Mouse (Mus musculus): Measurements from ENCODE around the gene Hist1h2ad.
"Not testable (repeated sequence)": the region's sequence is repeated elsewhere in the genome, so short reads cannot be mapped to it uniquely, and the experiment has no call there.

Gene Hist1h2ad

DNA sequence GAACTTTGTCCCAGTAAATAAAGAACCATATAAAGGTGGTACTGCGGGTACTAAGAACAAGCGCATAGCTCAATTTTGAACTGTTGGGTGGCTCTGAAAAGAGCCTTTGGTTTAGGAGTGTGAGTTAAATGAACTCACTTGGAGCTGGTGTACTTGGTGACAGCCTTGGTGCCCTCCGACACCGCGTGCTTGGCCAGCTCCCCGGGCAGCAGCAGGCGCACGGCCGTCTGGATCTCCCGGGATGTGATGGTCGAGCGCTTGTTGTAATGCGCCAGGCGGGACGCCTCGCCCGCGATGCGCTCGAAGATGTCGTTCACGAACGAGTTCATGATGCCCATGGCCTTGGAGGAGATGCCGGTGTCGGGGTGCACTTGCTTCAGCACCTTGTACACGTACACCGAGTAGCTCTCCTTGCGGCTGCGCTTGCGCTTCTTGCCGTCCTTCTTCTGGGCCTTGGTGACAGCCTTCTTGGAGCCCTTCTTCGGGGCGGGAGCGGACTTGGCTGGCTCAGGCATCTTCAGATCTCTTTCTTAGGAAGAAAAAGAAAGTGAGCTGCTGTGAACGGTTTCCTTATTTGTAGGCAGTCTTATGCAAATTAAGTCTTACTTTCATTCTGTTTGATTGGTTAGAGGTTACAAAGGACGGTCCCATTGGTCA, 11.4 kb downstream of the Hist1h2ad start:
- peak; percentile 92 for DNase-seq

DNA sequence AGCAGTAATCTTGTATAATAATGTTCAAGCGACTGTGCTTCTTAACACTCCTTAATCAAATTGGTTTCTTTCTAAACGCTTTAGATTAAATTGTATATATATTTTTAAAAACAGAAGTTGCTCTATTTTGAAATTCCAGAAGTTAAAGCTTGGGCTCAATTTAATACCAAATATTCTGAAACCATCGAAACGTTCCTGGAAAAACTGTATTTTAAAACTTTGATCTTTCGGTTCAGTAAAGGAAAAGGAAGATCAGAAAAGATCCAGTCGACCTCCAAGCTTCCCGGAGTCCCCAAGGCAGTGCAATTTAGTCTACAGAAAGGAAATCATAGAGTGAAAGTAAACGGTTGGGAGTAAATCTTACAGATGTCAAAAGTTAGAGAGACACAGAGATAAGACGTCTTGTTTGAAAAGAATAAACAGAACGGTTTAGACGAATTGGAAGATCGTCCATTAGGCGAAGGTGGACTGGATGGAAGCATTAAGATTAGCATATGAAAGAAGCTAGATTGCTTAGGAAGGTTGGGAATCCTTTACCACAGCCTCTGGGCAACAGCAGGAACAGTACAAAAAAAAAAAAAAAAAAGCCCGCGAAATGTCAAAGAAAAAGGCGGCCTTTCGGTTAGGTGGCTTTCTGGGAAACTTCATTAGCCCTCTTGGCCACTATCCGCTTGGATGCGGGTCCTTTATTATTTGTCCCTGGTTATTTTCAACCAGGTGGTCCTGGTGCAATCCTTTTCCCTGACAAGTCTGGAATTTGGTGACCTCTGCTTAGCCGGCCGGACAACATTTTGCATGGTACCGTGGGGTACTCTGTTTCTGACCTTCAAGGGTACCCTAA, 12.1 kb downstream of the Hist1h2ad start:
- peak; percentile 60 for DNase-seq

DNA sequence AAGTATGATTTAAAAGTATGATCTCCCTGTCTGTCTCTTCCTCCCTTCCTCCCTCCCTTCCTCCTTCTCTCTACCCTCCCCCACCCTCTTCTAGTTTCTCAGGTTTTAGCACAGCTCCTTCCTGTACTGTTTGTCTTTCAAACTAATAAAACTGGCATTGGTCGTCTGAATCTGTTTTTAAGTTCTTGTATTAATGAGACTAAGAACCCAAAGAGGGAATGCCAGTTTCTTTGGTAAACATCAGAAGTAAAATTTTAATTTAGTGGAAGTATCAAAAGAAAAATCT, 12.7 kb downstream of the Hist1h2ad start:
- peak; percentile 47 for DNase-seq

- no peak for DNase-seq
These were observed 17.0 kb downstream of the Hist1h2ad start for GRCm38 (mm10) chr13:23591206-23591605.

DNA sequence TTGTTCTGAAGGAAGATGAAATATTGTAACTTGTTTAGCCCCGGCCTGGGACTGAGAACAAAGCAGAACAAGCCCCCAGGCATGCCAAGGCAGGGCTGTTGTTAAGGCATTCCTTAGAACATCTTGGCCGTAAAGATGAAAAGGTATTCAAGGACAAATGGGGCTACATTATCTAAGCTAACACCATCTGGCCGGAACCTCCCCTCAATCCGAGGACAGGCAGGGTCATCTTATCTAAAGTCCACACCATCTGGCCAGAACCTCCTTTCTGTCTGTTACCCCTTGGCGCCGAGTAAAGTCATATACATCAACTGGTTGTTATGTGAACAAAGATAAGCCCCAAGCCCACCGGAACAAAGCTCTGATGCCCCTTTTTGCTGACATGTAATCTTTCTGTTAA, 17.7 kb downstream of the Hist1h2ad start:
- not testable (repeated sequence) for DNase-seq

DNA sequence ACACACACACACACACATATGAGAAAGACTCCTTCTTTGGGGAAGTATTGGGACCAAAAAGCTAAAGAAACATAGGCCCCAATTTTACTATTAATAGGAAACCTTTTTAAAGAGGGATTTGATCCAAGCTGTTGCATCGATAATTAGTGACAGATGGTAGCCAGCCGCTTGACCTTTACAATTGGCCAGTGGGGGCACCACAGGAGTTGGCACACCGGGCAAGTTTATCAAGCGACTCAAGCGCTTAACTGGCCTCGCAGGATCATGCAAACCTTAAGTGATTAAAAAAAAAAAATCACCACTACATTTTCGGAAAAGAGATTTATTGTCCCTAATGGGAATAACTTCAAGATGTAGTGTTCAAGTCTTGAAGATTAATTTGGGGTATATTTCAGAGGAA, 18.4 kb downstream of the Hist1h2ad start:
- no peak for DNase-seq

DNA sequence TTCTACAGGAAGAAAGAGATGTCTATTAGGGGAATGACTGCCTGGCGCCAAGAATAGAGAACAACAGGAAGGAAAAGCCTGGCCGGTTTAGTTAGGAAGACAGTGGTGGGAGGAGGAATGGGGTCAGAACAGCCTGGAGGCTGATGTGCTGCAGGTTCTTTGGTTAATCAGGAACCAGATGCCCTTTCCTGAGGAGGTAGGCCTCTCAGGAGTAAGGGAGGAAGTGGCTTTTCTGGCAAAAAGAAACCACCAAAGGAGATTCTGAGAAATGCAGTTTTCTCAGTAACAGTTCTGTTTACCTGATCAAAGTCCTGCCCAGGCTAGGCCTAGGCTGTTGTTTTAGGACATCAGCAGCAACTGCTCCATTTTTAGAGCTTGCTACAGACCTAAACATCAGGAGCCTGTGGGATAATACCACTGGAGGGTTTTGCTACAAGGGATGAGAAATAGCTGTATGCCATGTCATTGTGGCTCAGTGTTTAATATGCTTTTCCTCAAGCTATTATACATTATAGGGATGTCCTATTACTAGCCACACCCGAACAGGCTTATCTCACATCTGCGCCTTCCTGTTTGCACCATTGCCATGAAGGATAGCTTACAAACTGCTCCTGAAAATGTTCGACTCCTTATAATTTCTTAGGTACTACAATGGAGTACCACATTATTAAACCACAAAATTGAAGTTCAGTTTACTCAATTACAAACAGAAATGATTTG, 19.0 kb downstream of the Hist1h2ad start:
- no peak for DNase-seq

- no peak for DNase-seq
These were observed 21.0 kb downstream of the Hist1h2ad start for GRCm38 (mm10) chr13:23595185-23595584.

- no peak for DNase-seq
These were observed 21.6 kb downstream of the Hist1h2ad start for GRCm38 (mm10) chr13:23595622-23596372.

DNA sequence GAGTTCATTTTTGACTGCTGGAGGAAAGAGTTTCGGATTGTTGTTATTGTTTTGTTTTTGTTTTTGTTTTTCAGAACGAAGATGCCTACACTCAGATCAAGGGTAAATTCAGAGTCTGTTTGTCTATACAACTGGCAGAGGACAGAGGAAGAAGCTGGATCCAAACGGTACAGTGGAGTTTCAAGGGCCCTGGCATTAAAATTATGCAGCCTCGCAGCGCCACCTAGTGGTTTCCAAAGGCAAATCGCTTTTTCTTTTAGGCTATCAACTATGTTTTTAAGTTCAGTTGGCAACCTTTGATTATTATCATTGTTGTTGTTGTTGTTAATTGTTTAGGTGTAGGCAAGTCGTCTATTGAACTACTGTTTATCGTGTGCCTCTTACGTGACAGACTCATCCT, 23.8 kb downstream of the Hist1h2ad start:
- DNase-seq: peak; percentile 83

- no peak for DNase-seq
These were observed 29.1 kb downstream of the Hist1h2ad start for GRCm38 (mm10) chr13:23603182-23603699.

DNA sequence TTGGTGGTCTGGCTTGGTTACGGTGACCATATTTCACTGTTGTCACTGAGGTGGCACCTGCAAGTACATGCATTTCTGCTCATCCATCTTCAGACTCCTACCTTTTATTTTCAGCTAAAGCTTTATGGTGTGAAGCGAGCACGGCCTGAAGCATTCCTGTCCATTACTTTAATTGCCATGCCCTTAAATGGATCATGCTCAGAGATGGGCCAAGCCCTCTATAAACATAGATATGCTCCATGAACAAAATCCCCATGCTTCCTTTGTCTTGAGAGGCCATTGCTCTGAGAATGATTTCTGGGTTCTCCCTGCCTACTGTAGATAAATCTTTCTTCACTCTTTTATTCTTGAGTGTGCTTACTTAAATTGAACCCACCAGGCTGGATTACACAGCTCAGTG, 30.3 kb downstream of the Hist1h2ad start:
- no peak for DNase-seq

GRCm38 (mm10) chr13:23605052-23605451, 30.9 kb downstream of the Hist1h2ad start:
- DNase-seq: no peak

DNA sequence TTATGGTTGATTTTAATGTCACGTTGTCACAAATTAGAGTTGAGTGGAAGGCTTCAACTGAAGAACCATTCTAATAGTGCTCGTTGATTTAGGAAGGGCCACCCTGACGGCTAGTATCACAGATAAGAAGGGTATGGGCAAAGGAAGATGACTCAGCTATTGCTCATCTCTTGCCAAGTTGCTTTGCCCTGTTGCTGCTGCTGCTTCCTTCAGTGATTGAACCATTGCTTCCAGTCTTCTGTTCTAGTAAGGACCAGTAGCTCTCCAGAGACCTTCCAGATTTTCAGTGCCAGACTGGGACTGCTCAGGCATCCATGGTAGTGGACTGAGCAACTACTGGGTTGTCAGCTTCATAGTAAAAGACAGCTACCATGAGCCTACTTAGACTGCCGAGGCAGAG, 35.0 kb downstream of the Hist1h2ad start:
- no peak for DNase-seq

DNA sequence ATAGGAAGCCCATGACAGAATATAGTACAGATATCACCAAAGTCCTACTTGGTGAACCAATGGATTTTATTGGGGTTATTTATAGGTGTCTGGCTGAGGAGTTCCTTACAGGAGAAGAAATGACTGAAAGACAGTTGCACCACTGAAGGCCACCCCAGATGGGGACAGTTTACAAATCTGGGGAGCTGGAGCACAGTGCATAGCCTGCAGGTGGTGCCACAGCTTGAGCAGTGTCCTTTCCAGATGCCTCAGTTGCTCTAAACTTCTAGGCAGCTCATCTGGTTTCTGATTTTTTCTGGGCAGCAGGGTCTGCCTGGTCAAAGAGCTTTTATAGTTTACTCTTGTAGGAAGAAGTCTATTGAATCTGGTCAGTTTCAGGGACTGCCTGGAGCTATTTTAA, 35.7 kb downstream of the Hist1h2ad start:
- DNase-seq: no peak

DNA sequence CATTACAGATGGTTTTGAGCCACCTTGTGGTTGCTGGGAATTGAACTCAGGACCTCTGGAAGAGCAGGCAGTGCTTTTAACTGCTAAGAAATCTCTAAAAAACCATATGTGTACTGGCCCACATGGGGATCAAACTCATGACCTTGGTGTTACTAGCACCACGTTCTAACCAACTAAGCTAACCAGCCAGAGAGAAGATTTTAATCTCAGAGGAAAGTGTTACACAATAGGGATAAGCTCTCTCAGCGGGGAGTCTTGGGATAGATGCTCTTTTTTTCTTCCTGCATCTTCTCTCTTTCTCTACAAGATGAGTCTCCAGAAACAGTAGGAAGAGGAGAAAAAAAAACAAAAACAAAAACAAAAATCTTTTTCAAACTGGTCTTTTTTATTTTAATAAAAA, 36.2 kb downstream of the Hist1h2ad start:
- no peak for DNase-seq

- DNase-seq: no peak
These were observed 37.5 kb downstream of the Hist1h2ad start for GRCm38 (mm10) chr13:23611638-23612037.

DNA sequence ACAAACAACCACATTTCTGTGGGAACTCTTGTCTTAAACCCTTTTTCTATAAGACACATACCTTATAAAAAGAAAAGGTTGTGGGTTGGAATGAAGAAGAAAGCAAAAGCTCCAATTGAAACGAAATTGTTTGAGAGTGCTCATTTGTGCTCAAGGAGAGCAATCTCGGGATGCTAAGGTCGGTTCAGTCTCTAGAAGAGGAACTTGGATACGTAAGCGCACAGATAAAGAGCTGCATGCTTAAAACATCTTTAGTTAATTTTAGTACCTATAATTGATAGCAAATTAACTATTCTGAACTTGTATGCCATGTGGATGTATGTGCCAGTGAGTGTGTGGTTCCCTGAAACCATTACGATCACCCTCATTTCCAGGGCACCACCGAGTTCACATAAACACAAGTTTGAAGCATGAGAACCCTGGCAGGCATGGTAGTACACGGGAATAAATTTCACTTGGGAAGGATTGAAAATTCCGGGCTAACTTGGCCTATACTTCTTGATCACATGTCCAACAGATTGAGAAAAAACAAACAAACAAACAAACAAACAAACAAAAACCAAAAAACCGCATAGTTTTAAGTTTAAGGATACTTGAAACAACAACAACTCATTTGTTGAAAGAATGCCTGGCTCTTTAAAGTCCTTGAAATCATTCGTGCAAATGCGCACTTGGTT, 46.0 kb downstream of the Hist1h2ad start:
- DNase-seq: peak; percentile 7

DNA sequence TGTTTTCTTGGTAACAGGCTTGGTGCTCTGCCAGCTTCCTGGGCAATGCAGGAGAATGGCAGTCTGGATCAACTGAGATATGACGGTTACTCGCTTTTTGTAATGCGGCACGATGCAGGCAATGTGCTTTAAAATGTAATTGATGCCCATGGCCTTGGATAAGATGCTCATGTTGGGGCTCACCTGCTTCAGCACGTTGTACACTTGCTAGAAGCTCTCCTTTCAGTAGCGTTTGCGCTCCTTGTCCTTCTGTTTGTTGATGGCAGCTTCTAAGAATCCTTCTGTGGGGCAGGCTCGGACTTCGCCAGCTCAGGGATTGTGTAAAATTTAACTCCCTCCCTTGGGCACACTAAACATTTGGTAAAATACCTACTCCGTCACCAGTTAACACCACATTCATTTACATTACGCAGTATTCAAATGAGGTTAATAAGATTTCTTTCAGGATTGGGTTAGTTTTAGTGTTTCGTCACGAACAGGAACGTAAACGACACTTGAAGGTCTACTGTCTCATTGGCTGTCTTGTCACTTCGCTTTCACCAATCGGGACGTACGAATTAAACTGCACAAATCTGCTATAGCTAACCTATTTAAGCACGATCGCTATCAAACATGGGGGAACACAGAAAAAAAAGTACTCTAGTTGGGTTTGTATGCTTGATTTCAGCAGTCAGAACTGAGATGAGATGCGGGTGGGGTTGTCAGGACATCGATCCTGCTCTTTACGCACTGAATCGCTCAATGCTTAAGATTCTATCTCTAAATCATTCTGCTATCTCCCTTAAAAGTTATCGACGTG, 46.8 kb downstream of the Hist1h2ad start, which contains the start of gene Hist1h2be:
Gene Hist1h2be, minus strand, starts transcription at position 392 of the 799 bp plus-strand sequence.
- DNase-seq: peak; percentile 90

DNA sequence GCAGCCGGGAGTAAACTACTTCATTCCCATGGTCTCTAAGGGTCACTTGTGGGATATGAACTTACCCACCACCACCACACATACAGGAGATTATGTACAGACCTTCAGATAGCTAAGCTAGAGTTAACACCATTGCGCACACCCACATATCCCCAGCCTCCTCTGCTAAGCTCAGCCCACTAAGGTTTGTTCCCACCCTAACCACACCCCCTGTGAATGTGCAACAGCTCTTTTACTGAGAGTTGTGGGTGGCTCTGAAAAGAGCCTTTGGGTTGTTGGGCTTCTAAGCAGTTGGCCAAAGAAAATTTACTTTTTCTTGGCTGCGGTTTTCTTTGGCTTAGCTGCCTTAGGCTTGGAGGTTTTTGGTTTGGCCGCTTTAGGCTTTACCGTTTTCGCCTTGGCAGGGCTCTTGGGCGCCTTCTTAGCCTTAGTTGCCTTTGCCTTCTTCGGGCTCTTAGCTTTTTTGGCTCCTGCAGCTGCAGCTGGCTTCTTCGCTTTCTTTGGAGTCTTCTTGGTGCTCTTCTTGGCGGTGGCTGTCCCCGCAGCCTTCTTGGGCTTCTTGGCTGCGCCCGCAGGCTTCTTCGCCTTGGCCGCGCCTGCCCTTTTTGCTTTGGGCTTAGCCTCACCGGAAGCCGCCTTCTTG, 47.5 kb downstream of the Hist1h2ad start:
- peak; percentile 82 for DNase-seq

DNA sequence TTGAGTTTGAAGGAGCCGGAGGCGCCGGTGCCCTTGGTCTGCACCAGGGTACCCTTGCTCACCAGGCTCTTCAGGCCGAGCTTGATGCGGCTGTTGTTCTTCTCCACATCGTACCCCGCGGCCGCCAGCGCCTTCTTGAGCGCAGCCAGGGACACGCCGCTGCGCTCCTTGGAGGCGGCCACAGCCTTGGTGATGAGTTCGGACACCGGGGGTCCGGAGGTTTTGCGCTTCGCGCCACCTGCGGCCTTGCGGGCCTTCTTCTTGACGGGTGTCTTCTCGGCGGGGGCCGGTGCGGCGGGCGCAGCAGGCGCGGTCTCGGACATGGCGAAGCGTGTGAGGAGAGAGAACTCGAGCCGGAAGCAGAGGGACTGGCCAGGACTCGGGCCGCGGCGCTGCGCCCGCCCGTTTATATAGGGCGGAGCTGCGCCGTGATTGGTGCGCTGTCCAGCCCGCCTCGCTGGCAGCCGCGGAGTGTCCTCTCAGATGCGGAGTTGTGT, 48.0 kb downstream of the Hist1h2ad start, which contains the start of gene Hist1h1e:
Gene Hist1h1e, minus strand, starts transcription at position 384 of the 497 bp plus-strand sequence.
- peak; percentile 93 for DNase-seq
